Mouse (Mus musculus): ENCODE results near the gene Zfp69.

DNA sequence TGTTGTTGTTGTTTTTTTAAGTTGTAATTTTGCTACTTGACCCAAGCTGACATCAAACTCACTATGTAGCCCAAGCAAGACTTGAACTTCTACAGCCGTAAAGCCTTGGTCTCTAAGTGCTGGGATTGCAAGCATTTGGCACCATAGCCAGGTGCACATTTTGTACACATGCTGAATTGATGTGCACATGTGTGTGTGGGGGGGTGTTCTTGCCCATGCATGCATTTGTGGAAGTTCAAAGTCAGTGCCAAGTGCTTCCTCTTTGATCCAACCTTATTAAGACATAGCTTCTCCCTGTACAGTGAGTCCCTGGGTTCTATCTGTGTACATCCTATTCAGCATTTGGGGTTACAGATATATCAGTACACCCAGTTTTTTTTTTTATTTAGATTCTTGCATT lies 4.1 kb upstream of the Zfp69 start:
- no peak for TF ChIP-seq POLR2AphosphoS5 (IDR thresholded peaks at IDR 0.05; ENCODE audit: borderline replicate concordance, low read depth, low read length)
- no peak for TF ChIP-seq USF2 (IDR thresholded peaks at IDR 0.05; ENCODE audit: borderline replicate concordance in 1 of 2, insufficient read depth in 1 of 2, low read depth in 1 of 2, low read length in 2 of 2)
- no peak for TF ChIP-seq UBTF (IDR thresholded peaks at IDR 0.05; ENCODE audit: borderline replicate concordance, insufficient read depth, low read depth, low read length)

Data from MEL (cell line).